Mouse (Mus musculus): ENCODE data around the gene Extl1. TPM values are rescaled to one million over a fixed set of nuclear protein-coding genes. Genes with fewer than 3 reads are reported as not detected.

Extl1 gene
- polyA plus RNA-seq, 1 experiment from 2014 or later: 1.4 TPM

Other genes starting within 250 kb of the Extl1 start
- 90.0 and 91.6 TPM in 2 replicates for gene Cep85, start 196.7 kb downstream of the Extl1 start, polyA plus RNA-seq (2015; fragmentation: Nextera tagmentation; extraction: Ambion mirVana)
- gene Gm7534, start 180.8 kb downstream of the Extl1 start, polyA plus RNA-seq (2015; fragmentation: Nextera tagmentation; extraction: Ambion mirVana): not detected in 2 replicates
- 0.19 and 0.43 TPM in 2 replicates for gene Catsper4, start 156.5 kb downstream of the Extl1 start, polyA plus RNA-seq (2015; fragmentation: Nextera tagmentation; extraction: Ambion mirVana)
- gene Cnksr1, start 145.5 kb downstream of the Extl1 start, polyA plus RNA-seq (2015; fragmentation: Nextera tagmentation; extraction: Ambion mirVana): 12.2 and 12.7 TPM in 2 replicates
- 0.23 and 0.34 TPM in 2 replicates for gene E130218I03Rik, start 140.2 kb downstream of the Extl1 start, polyA plus RNA-seq (2015; fragmentation: Nextera tagmentation; extraction: Ambion mirVana)
- gene Zfp593, start 138.3 kb downstream of the Extl1 start, polyA plus RNA-seq (2015; fragmentation: Nextera tagmentation; extraction: Ambion mirVana): 16.4 and 16.7 TPM in 2 replicates
- gene Gm30191, start 136.9 kb downstream of the Extl1 start, polyA plus RNA-seq (2015; fragmentation: Nextera tagmentation; extraction: Ambion mirVana): not detected in 2 replicates
- 5.0 TPM in 2 replicates for gene Grrp1, start 129.7 kb downstream of the Extl1 start, polyA plus RNA-seq (2015; fragmentation: Nextera tagmentation; extraction: Ambion mirVana)
- 15.7 and 17.9 TPM in 2 replicates for gene Pdik1l, start 96.0 kb downstream of the Extl1 start, polyA plus RNA-seq (2015; fragmentation: Nextera tagmentation; extraction: Ambion mirVana)
- gene Trim63, start 68.7 kb downstream of the Extl1 start, polyA plus RNA-seq (2015; fragmentation: Nextera tagmentation; extraction: Ambion mirVana): 0.68 and 1.0 TPM in 2 replicates
- gene Slc30a2, start 40.7 kb downstream of the Extl1 start, polyA plus RNA-seq (2015; fragmentation: Nextera tagmentation; extraction: Ambion mirVana): 4.4 and 4.5 TPM in 2 replicates
- gene Pafah2, start 12.5 kb upstream of the Extl1 start, polyA plus RNA-seq (2015; fragmentation: Nextera tagmentation; extraction: Ambion mirVana): 42.4 and 42.6 TPM in 2 replicates
- 1,243 and 1,415 TPM in 2 replicates for gene Stmn1, start 84.5 kb upstream of the Extl1 start, polyA plus RNA-seq (2015; fragmentation: Nextera tagmentation; extraction: Ambion mirVana)
- 11.5 TPM in 2 replicates for gene Paqr7, start 112.8 kb upstream of the Extl1 start, polyA plus RNA-seq (2015; fragmentation: Nextera tagmentation; extraction: Ambion mirVana)
- 16.0 and 18.0 TPM in 2 replicates for gene Aunip, start 127.1 kb upstream of the Extl1 start, polyA plus RNA-seq (2015; fragmentation: Nextera tagmentation; extraction: Ambion mirVana)
- gene Mtfr1l, start 151.5 kb upstream of the Extl1 start, polyA plus RNA-seq (2015; fragmentation: Nextera tagmentation; extraction: Ambion mirVana): 88.3 and 96.4 TPM in 2 replicates
- gene Selenon, start 168.3 kb upstream of the Extl1 start, polyA plus RNA-seq (2015; fragmentation: Nextera tagmentation; extraction: Ambion mirVana): 15.3 and 25.1 TPM in 2 replicates

All from intestine, embryonic 15.5 days (tissue).